Mouse (Mus musculus) intestine, embryonic 14.5 days (tissue): Measurements from ENCODE around the gene Gpr50. TPM values are rescaled to one million over a fixed set of nuclear protein-coding genes. Genes with fewer than 3 reads are reported as not detected.

Experiments
- ATAC-seq: fragments of 200-750 bp; cut with Nextera tagmentation; replicated peaks from 2 replicates; pipeline ENCODE4 v1.8.0; 2017; ENCODE audit warnings: low read depth, moderate number of reproducible peaks, moderate TSS enrichment, moderate library complexity; ENCODE audit not compliant: low FRiP score, low TSS enrichment
- DNase-seq: peaks from one replicate; pipeline ENCODE4 v3.0.0-alpha.2; 2018; ENCODE audit warnings: low spot score
- H3K27ac ChIP-seq: fragments of 300-500 bp; sonication (generic); 2 replicates; pipeline ENCODE4 v1.5.1; 2014; ENCODE audit warnings: low read depth, mild to moderate bottlenecking, control low read depth
- H3K27me3 ChIP-seq: fragments of 300-500 bp; sonication (generic); replicated peaks from 2 replicates; pipeline ENCODE4 v1.6.1; 2014; ENCODE audit warnings: low read length, control low read depth; ENCODE audit not compliant: control insufficient read depth, insufficient read depth
- H3K36me3 ChIP-seq: fragments of 300-500 bp; sonication (generic); 2 replicates; pipeline ENCODE4 v1.6.1; 2014; ENCODE audit warnings: low read length, control low read depth; ENCODE audit not compliant: control insufficient read depth, insufficient read depth
- H3K4me1 ChIP-seq: fragments of 300-500 bp; sonication (generic); replicated peaks from 2 replicates; pipeline ENCODE4 v1.6.1; 2014; ENCODE audit warnings: low read length, control low read depth, mixed read lengths; ENCODE audit not compliant: control insufficient read depth, insufficient read depth
- H3K4me2 ChIP-seq: fragments of 300-500 bp; sonication (generic); 2 replicates; pipeline ENCODE4 v1.6.1; 2014; ENCODE audit warnings: low read length
- H3K4me3 ChIP-seq: fragments of 300-500 bp; sonication (generic); 2 replicates; pipeline ENCODE4 v1.5.1; 2014; ENCODE audit warnings: low read depth, low read length, control low read depth, mixed read lengths
- H3K9ac ChIP-seq: fragments of 300-500 bp; sonication (generic); 2 replicates; pipeline ENCODE4 v1.6.1; 2014; ENCODE audit warnings: mild to moderate bottlenecking, low read length
- H3K9me3 ChIP-seq: fragments of 300-500 bp; sonication (generic); 2 replicates; pipeline ENCODE4 v1.6.1; 2016; ENCODE audit warnings: low read length, control low read depth; ENCODE audit not compliant: control insufficient read depth
- WGBS: fragments of 180-500 bp; shearing (Covaris S2); extraction: QIAGEN DNeasy Blood & Tissue Kit; methylation state at CpG from one replicate; pipeline ENCODE4 v1.1.7; 2014; 5-methylcytosine and 5-hydroxymethylcytosine counted together
- polyA plus RNA-seq: library from polyadenylated mRNA; unstranded; fragments of >200 nt; fragmentation: Nextera tagmentation; extraction: Ambion mirVana; gene quantifications from 2 replicates; pipeline ENCODE4 v1.2.1, GENCODE M21; 2014

The Gpr50 gene
- polyA plus RNA-seq, 1 experiment from 2014 or later: 1.7 TPM

DNA sequence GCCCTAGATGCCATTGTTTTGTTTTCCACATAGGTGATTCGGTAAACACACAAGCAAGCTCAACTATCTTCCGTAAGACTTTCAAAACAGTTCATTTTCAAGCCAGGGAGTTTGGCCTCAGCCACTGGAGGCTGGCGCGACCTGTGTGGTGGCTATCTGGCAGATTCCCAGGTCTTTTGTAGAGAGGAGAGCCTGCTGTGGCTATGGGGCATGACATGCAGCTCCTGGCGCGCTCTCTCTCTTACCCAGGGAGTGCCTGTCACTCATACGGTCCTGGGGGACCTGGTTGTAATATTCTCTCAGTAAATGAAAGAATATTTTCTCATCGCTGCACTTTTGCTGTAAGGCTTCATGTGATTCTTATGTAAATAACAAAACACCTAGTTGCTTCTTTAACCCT, 13.5 kb upstream of the Gpr50 start:
- Histone ChIP-seq H3K4me1 (no peaks in the 10 kb centered on the region), H3K27me3 (no peaks in the 10 kb centered on the region), H3K9ac (no peak overlapping the region), H3K27ac (no peak overlapping the region), H3K36me3 (no peaks in the 10 kb centered on the region), H3K4me2 (no peak overlapping the region), H3K9me3 (no peaks in the 10 kb centered on the region), H3K4me3 (no peak overlapping the region)
- WGBS: 55% methylated on average over 8 of the region's 8 CpGs
- ATAC-seq: no peak
- DNase-seq: no peak

GRCm38 (mm10) chrX:71661794-71662193, 1.7 kb upstream of the Gpr50 start:
- Histone ChIP-seq H3K9ac (no peak overlapping the region), H3K4me3 (no peak overlapping the region), H3K4me2 (peak overlapping the region; percentile 20; the same call in 1 of the 2 replicates), H3K4me1 (no peaks in the 10 kb centered on the region), H3K36me3 (no peaks in the 10 kb centered on the region), H3K9me3 (0 out of 2 replicates have a peak, but pooled peaks cover 8% of the 10 kb centered on the region), H3K27me3 (peaks cover 54% of the 10 kb centered on the region), H3K27ac (no peak overlapping the region)
- WGBS: 22% methylated on average over 14 of the region's 14 CpGs
- ATAC-seq (no peak), DNase-seq (no peak)

DNA sequence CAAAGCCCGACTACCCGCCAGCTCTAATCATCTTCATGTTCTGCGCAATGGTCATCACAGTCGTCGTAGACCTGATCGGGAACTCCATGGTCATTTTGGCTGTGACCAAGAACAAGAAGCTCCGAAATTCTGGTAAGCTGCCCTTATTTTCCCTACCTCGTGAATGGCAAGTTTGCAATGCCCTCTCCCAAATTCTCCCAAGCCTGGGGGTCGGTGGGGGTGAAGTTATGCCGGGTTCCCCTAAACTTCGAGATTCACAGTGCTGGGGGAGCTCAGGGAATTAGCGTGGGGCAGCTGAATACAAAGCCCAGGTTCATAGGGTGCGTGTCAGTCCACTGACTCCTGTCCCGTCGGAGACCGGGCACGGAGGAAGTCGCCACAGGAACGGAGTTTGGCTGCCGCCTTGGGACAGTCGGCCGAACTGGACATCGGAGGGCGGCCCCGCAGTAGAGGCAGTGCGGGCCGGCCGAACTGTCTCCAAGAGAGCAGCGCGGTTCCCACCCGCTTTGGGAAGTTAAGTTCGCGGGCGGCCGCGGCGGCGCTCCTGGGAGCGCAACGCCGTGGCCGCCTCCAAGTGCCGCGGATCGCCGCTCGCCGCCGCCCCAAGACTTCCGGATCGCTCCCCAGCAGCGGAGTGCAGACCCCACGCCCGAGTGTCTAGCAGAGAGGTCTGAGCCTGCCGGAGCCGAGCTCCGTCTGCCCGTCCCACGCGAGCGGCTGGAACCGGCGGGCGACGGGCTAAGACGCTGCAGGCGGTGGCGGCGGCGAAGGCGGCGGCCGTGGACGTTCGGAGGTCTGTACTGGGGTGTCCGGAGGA, 612 bp downstream of the Gpr50 start:
- H3K27me3 ChIP-seq: peaks cover 54% of the 10 kb centered on the region
- DNase-seq: peak; percentile 61
- H3K9me3 ChIP-seq: 0 out of 2 replicates have a peak, but pooled peaks cover 8% of the 10 kb centered on the region

GRCm38 (mm10) chrX:71664688-71665026, 1.2 kb downstream of the Gpr50 start:
- Histone ChIP-seq H3K9me3 (0 out of 2 replicates have a peak, but pooled peaks cover 8% of the 10 kb centered on the region), H3K4me1 (no peaks in the 10 kb centered on the region), H3K4me3 (peak overlapping the region; percentile 41), H3K36me3 (no peaks in the 10 kb centered on the region), H3K27me3 (peaks cover 53% of the 10 kb centered on the region), H3K4me2 (peak overlapping the region; percentile 54), H3K27ac (no peak overlapping the region), H3K9ac (no peak overlapping the region)
- 11% methylated on average over 15 of the region's 15 CpGs for WGBS
- no peak for ATAC-seq
- peak; percentile 59 for DNase-seq

More for the DNA sequence above, 612 bp downstream of the Gpr50 start:
- no peaks in the 10 kb centered on the region for H3K36me3 ChIP-seq
- 13% methylated on average over 58 of the region's 76 CpGs for WGBS
- H3K27ac ChIP-seq: no peak overlapping the region
- H3K4me3 ChIP-seq: peak overlapping the region; percentile 41
- ATAC-seq: 0 out of 2 replicates have a peak, but pooled peaks have one; percentile 43
- H3K4me1 ChIP-seq: no peaks in the 10 kb centered on the region
- H3K9ac ChIP-seq: no peak overlapping the region
- peak overlapping the region; percentile 54 for H3K4me2 ChIP-seq

DNA sequence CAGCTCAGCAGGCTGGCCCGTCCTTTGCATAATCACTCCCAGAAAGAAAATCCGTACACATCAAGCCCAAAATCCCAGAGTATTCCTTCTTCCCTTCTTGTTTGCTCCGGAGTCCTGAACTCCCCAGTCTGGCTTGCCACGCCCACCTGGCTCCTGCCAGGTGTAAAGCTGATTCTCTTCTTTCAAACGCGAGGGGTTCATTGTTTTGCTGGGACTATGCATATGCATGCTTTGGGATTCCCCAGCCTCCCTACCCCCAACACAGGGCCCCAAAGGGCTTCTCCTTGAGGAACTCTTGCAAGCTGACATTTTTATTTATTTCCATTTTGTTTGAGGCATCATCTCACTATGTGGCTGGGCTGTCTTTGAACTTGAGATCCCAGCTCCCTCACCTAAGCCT, 6.8 kb downstream of the Gpr50 start:
- DNase-seq (no peak), ATAC-seq (no peak)
- H3K4me1 ChIP-seq: no peaks in the 10 kb centered on the region
- 21% methylated on average over 6 of the region's 6 CpGs for WGBS
- no peak overlapping the region for H3K27ac ChIP-seq
- H3K4me3 ChIP-seq: no peak overlapping the region
- H3K9ac ChIP-seq: no peak overlapping the region
- H3K4me2 ChIP-seq: no peak overlapping the region
- H3K9me3 ChIP-seq: no peaks in the 10 kb centered on the region
- peaks cover 8% of the 10 kb centered on the region for H3K27me3 ChIP-seq
- H3K36me3 ChIP-seq: no peaks in the 10 kb centered on the region

DNA sequence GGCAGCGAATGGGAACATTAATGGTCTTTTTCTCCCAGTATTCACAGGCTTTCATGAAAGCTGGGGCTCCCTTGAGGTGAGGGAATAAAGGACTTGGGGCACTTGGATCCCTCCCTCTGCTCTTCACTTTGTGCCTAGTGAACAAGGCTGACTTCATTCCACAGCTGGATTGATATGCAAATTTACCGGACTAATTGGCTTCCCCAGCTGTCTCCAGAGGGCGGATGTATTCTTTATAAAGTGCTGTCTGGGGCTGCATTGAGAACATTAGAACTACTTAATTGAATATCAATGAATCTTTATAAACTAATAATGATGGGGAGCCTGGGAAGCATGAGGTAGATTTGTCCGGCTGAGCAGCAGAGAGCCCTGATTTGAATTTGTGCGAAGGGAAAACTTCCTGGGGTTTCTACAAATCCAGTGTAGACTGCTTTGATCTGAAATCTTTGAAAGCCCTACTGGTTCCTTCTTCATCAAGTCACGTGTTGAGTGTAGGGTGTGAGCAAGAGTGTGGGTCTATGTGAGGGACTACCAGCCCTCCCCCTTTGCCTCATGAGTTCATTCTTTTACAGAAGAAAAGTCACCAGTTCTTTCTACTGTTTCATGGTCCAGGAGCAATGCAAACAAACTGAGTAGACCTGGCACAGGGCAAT, 37.5 kb downstream of the Gpr50 start:
- 40% methylated on average over 6 of the region's 6 CpGs for WGBS
- no peak for ATAC-seq
- Histone ChIP-seq H3K4me2 (no peak overlapping the region), H3K4me3 (no peak overlapping the region), H3K9ac (no peak overlapping the region), H3K36me3 (no peaks in the 10 kb centered on the region), H3K27me3 (no peaks in the 10 kb centered on the region), H3K4me1 (no peaks in the 10 kb centered on the region), H3K27ac (no peak overlapping the region), H3K9me3 (no peaks in the 10 kb centered on the region)
- no peak for DNase-seq

Other genes with a start within 250 kb of the Gpr50 start
- gene Cd99l2, start 170.8 kb upstream of the Gpr50 start, polyA plus RNA-seq: 19.7 and 20.9 TPM in 2 replicates
- gene Hmgb3, start 107.7 kb upstream of the Gpr50 start, polyA plus RNA-seq: 207 and 236 TPM in 2 replicates
- 37.0 and 41.2 TPM in 2 replicates for gene Vma21, start 152.3 kb downstream of the Gpr50 start, polyA plus RNA-seq